Mouse (Mus musculus) adrenal gland, adult (tissue): ENCODE measurements around the gene Slc36a3.
"Not testable (repeated sequence)": the region's sequence is repeated elsewhere in the genome, so short reads cannot be mapped to it uniquely, and the experiment has no call there.

Experiments
- DNase-seq, 2 experiments: peaks; one replicate each; pipeline ENCODE4 v3.0.0; 2022 to 2023; ENCODE audit warnings: low spot score in 1 of 2; ENCODE audit not compliant: inconsistent age in 2 of 2

Gene Slc36a3

DNA sequence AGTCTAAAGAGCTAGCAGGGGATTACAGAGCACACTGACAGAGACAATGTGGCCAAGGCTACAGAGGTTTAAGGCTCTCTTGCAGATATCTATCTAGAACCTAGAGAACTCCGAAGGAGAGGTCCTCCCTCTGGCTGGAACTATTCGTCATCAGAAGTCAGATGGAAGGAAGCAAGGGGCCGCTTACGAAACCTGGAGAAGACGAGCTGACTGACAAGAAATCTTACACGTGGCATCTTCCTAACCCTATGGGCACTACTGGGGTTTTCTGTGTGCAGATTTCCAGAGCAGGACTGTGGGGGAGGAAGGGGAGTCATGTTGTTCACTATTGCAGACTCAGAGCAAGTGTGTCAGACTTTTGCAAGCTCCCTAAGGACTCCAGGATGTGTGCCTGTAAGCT is 4.1 kb downstream of the Slc36a3 start:
- peak in 1 of 2 experiments; percentile 28 for DNase-seq

DNA sequence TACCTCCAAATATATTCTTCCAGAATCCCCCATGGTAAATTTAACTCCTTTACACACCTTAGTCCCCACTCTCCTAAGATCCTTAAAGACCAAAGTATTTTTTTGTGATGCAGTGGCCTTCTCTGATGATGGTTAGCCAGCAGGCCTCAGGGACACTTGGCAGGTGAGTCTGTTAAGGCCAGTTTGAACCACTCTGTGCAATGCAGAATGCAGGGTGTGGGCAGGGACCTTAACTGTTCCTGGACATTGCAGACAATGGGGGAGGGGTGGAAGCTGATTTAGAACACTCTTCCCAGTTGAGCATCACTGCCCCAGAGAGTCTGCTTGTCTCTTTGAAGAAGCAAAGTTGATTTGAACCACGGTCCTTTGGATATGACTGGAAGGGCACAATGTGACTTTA is 4.7 kb downstream of the Slc36a3 start:
- no peak for DNase-seq

DNA sequence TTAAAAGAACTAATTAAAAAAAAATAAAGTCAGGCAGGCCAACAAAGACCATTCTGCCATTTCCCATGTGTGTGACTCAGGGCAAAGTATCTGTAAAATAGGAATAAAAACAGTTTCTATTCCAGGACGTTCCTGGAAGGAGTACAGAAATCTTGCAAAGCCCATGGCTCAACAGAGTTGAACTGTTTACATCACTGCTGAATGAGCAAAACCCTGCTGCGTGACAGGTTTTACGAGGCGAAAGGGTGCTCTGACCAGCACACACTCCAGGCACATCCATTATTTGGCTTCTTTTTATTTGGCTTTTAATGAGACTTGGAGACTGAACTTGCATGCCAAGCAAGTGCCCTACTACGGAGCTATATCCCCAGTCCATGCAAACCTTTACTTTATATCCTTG is 7.5 kb downstream of the Slc36a3 start:
- DNase-seq = no peak

DNA sequence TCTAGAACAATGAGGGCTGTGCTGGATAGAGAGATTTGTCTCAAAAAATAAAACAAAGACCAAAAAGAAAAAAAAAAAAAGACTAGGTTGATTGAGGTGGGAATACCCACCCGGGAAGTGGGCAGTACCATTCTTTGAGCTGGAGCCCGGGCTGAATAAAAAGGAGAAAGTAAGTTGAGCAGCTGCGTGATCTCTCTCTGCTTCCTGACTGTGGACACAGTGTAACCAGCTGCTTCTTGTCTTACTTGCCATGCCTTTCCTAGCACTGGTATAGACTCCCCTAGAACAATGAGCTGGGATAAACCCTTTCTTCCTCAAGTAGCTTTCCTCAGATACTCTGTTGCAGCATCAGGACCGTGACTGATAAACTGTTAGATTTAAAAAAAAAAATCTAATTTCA is 10.0 kb downstream of the Slc36a3 start:
- no peak for DNase-seq

DNA sequence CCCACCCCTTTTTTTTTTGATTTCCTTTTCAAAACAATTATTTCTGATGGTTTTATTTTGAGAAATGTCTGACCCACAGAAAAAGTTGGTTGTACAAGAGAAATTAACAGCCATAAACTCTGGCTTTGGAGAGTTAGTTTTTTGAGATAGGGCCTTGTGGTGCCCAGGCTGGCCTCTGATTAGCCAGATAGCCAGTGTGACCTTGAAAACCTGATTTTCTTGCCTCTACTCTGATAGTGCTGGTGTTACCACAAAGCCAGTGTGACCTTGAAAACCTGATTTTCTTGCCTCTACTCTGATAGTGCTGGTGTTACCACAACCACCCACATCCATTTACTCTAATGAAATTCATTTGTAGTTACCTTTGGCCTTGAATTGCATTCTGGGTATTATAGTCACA is 13.9 kb downstream of the Slc36a3 start:
- DNase-seq = no peak

DNA sequence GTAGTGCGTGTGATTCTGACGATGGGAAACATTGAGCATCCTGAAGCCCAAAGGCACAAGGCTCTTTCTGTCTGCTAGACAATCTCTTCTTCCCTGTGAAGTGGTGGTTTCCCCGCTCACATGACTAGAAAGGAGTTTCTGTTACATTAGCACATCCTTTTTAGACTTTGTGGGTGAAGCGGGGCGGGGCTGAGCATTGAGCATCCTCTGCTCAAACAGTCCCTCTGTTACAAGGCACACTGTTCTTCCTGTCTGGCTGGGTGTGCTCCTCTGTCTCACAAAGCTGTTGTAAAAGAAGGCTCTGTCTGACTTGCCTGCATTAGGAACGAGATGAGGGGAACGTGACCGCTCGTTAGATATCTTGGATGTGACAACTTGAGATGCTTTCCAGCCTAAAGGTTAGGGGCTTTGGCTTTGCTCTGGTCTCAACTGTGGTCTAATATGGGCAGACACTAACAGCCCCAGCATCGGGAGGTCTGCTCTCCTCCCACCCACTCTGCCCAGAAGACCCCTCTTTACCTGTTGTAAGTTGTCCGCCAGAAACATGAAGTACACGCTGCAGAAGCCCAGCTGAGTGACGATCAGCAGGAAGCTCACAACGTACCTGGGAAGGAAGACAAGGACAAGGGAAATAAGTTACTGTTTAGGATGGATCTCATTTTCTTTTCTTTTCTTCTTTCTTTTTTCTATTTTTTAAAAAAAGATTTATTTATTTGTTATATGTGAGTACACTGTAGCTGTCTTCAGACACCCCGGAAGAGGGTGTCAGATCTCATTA is 14.5 kb downstream of the Slc36a3 start:
- peak in 1 of 2 experiments; percentile 29 for DNase-seq

DNA sequence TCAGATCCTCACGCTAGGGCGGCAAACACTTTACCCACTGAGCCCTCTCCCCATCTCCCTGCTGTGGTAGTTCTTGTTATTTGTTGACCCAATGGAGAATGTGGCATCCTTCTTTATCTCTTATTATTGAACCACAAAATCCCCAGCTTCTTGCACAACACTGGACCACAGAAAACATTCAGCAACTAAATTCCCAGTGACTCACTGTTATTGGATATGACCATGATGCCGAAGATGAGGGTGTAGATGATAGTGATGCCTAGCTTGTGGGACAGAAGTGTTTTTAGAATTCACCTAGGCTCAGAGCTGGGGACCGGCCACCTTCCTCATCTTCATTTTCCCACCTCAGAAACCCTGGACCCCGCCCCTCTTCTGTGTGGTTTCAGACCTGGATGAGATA is 16.6 kb downstream of the Slc36a3 start:
- peak in 1 of 2 experiments; percentile 18 for DNase-seq

DNA sequence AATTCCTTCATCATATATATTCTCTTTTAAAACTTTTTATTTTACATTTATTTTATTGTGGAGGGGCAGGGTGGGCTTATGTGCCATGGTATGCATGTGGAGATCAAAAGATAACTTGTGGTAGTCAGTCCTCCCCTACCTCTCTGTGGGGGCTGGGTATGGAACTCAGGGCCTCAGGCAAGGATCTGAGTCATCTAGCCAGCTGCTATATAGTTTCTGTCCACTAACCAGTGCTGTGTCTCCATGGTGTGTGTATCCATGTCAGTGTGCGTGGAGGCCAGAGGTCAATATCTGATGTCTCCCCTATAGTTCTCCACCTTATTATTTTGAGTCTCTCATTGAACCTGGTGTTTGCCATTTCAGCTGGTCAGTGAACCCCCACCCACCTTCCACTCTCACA is 17.1 kb downstream of the Slc36a3 start:
- DNase-seq = no peak

DNA sequence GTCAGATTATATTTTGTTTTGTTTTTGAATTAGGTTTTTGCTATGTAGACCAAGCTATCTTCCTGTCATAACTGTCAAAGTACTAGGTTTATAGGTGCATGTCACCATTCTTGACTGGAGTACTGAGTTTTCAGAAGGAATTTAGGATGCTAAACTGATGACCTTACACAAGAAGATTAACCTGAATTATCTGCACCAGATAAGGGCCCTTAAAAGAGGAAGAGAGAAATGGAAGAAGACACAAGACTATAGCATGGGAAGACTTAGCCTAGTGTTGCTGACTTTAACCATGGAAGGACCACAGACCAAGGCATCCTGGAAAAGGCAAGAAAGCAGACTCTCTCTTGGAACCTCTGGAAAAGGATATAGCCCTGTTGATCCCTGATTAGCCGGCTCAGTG is 18.3 kb downstream of the Slc36a3 start:
- no peak for DNase-seq

DNA sequence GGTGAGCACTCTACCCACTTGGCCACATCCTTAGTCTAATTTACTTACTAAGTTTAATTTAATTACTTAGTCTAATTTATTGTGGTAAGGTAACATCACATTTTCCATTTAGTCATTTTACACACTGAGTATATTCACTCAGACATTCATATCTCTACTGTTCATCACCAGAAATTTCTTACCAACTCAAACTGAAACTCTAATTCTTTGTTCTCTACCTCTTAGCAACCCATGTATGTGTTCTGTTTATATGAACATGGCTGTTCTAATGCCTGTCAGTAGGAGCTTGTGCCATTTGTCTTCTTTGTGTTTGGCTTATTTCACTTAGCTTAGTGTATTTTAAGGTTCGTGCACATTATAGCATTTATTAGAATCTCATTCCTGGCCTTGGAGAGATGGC is 19.6 kb downstream of the Slc36a3 start:
- DNase-seq = no peak

DNA sequence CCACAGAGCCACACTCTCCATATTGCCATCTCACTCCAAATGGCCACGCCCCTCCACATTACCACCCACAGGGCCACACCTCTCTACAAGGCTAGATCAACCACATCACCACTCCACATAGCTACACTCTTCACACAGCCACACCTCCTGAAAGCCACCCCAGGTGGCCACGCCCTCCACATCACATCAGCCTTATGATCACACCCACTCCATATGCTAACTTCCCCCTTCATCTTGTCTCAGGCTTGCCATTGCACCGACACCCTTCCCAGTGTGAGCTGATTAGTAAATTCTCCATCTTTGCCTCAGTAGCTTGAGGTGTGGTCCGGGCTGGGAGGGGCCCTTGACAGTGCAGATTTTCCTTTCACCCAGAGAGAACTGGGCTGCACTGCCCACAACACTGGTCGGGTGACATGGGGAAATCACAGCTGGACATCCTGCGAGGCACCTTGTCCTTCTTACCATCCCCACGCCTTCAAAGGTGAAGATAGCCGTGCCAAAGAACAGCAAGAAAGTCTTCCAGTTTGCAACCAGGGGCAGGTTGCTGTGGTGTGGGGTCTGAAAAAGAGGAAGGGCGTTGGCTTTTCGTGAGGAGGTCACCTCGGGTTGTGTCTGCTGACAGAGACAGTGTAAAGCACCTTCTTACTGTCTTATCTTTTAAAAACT is 20.3 kb downstream of the Slc36a3 start:
- DNase-seq = peak in 1 of 2 experiments; percentile 22

DNA sequence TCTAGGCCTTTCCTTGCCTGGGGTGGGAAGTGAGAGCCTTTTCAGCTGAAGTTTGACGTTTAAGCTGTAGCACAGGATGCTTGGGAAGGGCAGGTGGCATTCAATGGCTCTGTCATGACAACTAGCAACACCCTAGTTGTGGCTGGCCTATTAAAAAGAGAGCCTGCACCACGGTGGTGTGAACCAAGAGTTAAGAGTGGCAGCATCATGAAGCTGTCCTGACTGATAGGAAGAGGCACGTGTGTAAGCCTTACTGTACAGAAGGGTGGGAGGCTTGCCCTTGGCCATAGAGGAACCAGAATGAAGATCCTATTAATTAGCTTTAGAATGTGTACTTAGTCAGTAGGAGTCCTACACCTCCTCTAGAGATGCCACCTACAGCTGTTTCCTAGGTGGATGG is 23.1 kb downstream of the Slc36a3 start:
- no peak for DNase-seq

DNA sequence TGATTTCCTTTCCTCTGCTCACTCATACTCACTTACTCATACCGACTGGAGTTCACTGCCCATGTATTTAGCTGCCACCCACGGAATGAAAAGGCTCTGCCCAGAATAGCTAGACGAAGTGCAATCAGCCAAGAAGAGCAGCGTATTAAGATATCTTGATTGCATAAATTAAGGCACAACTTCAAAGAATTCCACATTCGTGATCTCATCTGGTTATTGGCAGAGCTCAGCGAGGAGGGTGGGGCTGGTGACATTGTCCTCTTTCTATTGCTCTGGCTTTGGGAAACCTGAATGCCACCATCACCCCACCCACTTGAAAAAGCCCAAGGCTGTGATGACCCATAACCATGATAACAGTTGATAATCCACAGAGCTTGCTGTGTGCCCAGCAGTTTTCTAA is 23.6 kb downstream of the Slc36a3 start:
- DNase-seq = peak; percentile 68 to 86

DNA sequence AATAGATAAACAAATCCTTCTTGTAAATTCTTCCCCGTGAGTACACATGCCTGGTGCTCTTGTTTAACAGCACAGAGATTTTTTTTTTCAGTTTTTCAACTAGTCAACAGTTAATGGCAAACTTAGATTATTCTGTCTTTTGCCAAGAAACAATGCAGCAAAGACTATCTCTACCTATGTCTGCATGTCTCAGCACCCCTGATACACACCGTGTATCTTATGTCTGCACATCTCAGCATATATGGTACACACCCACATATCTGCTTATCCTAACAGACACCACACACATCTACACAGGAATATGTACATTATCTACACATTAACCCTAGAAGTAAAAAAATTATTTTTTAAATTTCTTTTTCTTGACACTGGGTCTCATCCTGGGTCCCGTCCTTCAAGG is 24.8 kb downstream of the Slc36a3 start:
- DNase-seq = peak in 1 of 2 experiments; percentile 18

DNA sequence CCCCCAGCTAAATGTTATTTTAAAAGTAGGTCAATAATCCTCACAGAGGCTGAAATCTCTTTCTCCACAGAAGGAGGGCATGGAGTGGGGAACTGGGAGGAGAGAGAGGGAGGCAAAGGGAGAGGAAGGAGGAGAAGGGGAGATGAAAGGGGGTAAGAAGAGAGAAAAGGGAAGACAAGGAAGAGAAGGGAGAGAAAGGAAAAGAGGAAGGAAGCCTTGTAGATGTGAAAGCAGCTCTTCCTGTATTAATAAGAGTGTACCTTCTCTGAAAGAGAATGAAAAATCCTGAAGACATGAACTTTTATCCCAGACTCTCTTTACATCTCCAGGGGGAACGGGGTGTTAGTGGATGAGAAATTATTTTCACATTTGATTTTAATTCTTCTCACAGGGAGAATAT is 30.1 kb downstream of the Slc36a3 start:
- DNase-seq = no peak

DNA sequence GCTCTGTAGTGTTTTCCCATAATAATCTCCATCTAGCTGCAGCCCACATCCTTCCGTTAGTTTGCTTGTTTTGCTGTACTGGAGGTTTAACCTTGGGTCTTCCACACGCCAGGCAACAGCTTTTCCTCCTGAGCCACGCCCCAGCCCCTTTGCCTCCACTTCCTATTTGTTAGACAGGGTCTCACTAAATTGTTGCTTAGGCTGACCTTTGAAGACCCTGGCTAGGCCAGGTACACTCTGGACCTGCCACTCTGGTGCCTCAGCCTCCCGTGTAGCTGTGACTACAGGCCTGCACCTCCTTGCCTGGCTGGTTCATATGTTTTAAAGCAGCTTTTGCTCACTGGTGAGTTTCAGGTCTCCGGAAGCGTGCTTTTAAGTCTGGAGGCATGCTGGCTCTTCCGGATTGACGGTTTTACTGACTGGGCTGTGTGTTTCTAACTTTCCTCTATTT is 30.7 kb downstream of the Slc36a3 start:
- DNase-seq = peak in 1 of 2 experiments; percentile 48

DNA sequence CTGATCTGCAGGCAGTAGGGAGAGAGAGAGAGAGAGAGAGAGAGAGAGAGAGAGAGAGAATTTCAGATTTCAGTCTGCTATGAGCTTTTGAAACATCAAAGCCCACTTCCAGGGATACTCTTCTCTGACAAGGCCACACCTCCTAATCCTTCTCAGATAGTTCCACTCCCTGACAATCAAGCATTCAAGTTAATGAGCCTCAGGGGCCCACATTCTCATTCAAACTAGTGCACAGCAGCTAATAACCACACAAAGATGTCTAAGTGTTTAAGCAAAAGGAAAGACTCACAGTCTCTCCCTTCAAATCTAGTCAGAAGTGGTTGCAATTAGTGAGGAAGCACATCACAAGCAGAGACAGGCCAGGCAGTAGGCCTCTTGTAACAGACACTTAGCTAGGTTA is 31.2 kb downstream of the Slc36a3 start:
- no peak for DNase-seq

DNA sequence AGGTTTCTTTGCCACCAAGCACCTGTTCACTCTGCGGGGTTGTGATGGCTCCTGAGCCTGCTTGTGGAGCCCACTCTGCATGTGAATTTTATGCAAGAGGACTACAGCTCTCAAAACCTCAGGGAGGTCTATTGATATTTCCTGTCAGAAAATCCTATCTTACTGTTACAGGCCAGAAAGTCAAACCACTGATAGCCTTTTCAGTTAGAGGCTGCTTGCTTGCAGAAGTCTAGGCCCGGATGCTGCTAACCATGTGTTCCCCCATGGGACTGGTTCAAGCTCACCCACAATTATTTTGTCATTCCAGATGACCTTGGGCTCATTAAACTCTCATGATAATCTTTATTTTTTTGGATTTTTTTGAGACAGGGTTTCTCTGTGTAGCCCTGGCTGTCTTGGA is 34.5 kb downstream of the Slc36a3 start:
- DNase-seq = no peak

DNA sequence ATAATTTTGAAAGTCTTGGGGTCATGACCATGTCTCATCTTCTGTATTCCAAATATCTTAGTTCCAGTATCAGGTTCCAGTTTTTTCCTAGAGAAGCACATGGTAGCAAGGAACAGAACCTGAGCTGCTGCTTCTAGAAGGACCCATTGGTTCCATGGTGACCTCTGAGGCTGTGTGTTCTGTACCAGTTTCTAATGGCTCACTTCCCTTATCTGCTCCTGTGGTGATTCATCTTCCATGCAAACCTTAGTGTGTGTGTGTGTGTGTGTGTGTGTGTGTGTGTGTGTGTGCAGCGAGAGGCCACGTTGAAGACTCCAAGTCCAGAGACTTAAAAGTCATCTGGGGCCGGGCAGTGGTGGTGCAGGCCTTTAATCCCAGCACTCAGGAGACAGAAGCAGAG is 35.5 kb downstream of the Slc36a3 start:
- DNase-seq = peak; percentile 53 to 85

DNA sequence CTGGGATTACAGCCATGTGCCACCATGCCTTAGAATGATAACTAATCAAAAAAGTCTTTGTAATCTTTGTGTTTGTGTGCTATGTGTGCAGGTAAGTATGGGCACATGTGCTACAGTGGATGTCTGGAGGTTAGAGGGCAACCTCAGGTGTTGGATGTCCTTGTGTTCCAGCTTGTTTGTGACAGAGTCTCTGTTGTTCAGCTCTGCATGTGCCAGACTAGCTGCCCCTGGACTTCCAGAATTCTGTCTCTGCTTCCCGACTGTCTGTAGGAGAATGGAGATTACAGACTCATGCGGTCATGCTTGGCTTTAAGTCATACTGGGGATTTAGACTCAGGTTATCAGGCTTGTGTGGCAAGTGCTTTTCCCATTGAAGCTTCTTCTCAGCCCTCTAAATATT is 37.2 kb downstream of the Slc36a3 start:
- DNase-seq = peak in 1 of 2 experiments; percentile 37

DNA sequence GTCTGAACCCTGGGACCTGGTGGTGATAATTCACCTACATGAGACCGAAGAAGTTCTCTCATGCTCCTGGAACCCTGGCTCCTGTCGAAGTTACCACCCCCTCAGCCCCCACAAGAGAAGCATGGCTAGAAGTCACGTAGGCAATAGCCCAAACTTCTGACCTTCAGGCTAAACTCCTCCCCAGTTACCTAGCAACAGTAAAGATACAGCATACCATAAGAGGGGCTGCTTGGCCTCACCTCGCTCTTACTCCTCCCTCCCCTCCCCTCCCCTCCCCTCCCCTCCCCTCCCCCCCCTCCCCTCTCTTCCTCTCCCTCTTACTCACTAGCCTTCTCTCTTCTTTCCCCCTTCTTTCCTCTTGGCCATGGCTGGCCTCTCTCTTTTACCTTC is 37.7 kb downstream of the Slc36a3 start:
- DNase-seq = not testable (repeated sequence)

DNA sequence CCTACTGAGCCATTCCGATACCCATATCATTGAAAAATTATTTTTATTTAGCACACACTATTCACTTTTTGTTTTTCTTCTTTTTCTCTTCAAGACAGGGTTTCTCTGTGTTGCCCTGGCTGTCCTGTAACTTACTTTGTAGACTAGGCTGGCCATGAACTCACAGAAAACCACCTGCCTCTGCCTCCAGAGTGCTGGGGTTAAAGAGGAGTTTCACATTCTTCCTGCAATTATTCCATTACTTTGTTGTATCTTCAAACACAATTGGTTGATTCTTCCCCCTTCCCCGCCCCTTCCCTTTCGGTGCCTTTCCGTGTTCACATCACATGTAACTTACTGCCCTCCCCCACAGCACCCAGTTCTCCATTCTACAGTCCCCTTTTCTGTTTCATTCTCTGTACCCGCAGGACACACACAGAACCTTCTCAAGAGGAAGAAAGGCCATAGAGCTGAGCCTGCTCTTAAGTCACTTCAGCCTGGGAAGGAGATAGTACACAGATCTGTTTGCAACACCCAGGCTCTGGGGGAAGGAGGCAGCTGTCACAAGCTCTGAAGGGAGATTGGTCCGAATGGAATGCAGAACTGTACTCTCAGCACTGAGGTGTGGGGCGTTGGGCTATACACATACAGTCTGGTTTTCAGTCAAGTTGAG is 38.2 kb downstream of the Slc36a3 start:
- DNase-seq = peak in 1 of 2 experiments; percentile 68
